Mouse (Mus musculus) heart, postnatal 4 days (tissue): ENCODE results near the gene Tmcc3. TPM values are rescaled to one million over a fixed set of nuclear protein-coding genes. Genes with fewer than 3 reads are reported as not detected.
"Not testable (repeated sequence)": the region's sequence is repeated elsewhere in the genome, so short reads cannot be mapped to it uniquely, and the experiment has no call there.

Experiments
- DNase-seq: peaks from one replicate; pipeline ENCODE4 v3.0.0; 2021
- total RNA-seq, 2 experiments: library from RNA; stranded (reverse); gene quantifications; 2 replicates each; pipeline ENCODE4 v1.2.3; 2021

Gene Tmcc3
- total RNA-seq, 2 experiments from 2014 or later = 23.8 to 25.0 TPM

DNA sequence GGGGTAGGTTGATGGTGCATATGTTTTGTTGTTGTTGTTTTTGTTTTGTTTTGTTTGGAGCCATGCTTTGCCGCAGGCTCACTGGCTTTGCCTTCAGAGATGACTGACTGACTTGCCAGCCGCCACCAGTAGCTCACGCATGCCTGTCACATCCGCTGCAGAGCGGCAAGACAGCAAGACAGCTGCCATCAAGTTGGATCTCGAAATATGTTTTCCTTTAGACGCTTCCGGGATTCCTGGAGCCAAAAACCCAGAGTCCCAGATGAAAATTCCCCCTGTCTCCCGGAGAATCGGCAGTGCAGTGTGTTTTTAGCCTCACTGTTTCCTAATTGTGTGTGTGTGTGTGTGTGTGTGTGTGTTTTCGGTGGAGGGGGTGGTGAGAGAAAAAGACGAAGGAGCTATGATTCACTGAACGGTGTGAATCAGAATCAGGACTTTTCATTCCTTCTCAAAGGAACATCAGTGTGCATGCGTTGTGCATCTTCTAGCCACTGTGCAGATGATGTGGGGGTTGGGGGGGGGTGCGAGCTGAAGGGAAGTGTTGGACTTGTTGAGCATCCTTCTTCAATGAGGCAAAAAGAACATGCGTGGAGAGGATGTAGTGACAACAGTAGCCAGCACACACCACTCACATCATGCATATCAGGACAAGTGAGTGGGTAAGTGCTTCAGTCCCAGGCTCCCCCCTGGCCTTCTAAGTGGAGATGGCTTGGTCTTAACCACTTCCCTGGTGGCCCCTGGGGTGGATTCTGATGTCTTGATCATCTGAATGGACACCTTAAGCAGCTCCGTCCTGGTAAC is 208.8 kb downstream of the Tmcc3 start:
- peak; percentile 27 for DNase-seq

DNA sequence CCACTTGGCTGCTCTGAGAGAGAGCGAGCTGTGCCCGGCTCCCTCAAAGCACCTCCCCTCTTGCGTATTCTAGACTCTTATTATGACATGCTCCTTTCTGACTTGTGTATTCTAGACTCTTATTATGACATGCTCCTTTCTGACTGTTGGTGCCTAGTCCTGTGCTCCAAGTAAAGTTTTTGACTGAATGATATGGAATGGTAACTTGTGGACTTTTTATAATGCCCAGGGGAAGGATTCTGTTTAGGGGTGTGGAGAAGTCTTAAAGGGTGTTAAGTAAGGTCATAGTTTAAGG is 209.3 kb downstream of the Tmcc3 start:
- no peak for DNase-seq

DNA sequence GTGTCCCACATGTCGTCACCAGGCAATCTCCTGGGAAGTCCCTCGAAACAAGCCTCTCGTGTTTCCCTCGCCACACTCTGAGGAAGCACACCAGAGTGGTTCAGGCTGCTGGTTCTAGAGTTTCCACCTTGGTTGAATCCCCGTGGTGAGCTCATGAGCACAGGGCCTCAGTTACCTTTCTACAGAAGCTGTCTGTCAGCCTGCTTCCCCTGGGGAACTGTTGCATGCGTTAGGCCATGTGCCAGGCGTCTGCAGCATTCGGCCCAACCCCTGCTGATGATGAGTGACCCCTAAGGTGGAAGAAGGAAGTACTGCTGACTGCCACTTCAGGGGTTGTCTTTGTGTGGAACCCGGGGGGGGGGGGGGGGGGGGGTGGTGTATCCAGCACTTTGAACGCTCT is 210.0 kb downstream of the Tmcc3 start:
- no peak for DNase-seq

DNA sequence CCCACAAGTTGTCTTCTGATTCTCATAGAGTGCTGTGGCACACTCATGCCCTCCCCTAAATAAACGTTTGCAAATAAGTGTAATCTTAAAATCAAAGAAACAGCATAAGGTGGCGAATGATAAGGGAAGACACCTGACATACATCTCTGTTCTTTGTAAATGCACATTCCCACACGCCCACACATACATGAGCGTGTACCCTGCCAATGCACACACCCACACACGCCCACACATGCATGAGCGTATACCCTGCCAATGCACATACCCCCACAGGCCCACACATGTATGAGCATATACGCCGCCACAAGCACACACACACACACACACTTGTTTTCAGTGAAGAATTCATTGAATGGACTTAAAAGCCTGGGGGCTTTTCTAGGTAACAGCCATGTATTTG is 211.5 kb downstream of the Tmcc3 start:
- DNase-seq = no peak

DNA sequence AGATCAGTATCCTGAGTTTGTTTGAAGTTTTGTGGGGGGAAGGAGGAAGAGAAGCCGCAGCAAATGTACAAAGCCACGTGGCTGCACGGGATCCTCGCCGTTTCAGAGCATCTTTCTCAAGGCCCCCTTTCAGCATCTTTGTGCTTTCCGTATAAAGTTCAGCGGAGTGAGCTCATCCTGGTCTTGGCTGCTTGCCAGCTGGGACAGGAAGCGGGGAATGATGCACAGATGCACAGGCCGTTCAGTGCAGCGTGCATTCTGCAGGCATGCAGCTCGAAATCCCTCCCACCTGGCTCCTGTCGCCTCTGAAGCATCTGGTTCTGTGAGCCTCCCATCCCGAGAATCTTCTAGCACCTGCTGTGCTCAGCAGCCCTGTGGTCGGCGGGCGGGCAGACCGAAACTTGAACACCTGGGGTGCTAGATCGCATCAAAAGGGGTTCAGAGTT is 212.0 kb downstream of the Tmcc3 start:
- peak; percentile 85 for DNase-seq

DNA sequence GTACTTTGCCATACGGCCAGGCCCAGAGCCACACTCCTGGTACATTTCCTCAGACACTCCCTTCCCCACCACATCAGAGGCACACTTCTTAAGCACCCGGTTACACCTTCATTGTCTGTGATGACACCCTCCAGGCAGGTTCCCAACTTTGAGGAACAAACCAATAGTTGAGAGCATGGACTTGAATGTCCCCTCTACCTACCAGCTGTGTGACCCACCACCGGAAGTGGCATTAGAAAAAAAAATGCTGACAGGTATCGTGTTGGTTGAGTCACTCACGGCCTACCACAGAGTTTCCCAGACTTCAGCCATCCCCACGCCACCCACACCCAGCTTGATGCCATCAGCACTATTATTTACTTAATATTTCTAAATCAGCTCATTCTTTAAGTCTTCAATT is 213.2 kb downstream of the Tmcc3 start:
- DNase-seq = no peak

DNA sequence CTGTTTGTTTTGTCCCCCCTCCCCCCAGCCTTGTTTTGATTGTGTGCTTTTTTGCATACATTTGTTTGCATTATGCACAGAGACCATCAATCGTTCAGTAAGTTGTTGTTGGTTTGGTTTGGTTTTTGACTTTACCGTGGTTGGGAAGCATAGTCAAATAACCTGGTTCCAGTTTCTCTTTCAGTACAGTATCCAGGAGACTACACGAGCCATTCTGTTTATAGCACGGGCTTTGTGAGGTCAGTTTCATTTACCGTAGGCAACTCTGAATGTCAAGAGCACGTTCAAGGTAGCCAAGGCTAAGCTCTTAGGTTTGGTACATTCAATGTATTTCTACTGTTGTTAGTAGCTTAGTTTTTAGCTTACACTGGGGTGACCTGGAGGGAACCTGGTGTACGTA is 214.0 kb downstream of the Tmcc3 start:
- DNase-seq = no peak

DNA sequence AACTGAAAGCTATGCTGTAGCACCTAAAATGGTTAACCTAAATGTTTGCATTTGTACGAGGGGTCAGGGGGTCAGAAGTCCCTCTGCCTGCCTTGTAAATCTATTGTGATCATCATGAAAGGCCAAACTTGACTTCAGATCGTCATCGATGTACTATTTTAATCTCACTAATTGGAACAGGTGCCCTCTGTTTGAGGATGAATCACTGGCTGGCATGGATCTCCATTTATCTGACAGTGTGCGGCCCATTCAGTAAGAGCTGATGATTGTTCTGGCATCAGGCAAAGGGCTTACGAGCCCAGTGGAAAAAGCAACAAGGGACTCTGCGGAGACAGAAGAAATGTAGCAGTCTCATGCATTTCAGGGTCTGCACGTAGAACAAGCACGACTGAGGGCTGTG is 215.1 kb downstream of the Tmcc3 start:
- no peak for DNase-seq

DNA sequence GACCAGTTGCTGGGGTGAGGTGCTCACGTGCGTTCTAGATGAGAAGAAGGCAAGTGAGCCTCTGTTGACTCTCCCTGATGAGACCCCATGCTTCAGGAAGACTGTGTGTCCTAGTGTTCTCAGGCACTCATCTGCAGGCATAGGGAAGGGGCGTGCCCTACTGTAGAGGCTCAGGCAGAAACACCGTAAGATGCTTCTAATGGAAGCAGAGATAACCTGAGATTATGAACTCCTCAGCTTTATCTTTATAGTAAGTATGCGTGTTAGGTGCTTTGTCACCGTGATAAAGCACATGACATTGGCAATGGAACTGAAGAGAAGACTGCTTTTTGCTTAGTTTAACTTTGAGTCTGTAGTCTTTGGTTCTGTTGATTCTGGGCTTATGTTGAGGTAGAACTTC is 215.5 kb downstream of the Tmcc3 start:
- DNase-seq = no peak

DNA sequence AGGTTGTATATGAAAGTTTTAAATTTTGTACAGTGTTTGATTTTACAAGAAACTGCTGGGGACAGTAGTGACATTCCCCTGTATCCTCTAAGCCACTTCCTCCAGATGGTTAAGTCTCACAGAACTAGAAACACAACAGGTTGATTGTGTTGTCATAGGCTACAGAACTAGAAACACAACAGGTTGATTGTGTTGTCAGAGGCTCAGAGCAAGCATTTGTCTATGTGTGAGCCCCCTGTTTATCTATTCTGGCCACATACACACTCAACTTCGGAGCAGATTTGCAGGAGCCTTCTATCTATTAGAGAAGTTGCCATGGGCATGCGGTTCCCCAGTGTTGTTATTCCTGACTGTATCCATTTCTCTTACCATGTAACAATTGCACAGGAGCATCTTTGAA is 218.3 kb downstream of the Tmcc3 start:
- no peak for DNase-seq

DNA sequence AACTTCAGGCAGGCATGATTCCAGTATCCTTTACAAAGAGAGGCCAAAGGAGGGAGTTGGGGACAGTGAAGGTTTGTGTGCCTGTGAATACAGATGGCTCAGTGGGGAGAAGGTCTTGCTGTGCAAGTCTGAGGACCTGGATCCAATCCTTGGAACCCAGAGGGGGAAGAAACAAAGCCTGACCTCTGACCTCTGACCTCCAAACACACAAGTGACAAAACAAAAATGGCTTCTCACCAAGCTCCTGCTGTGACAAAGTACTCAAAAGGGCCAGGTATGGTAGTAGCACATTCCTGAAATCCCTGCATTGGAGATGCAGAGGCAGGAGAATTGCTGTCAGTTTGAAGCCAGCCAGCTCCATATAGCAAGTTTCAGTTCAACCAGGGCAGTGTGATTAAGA is 219.7 kb downstream of the Tmcc3 start:
- DNase-seq = no peak

DNA sequence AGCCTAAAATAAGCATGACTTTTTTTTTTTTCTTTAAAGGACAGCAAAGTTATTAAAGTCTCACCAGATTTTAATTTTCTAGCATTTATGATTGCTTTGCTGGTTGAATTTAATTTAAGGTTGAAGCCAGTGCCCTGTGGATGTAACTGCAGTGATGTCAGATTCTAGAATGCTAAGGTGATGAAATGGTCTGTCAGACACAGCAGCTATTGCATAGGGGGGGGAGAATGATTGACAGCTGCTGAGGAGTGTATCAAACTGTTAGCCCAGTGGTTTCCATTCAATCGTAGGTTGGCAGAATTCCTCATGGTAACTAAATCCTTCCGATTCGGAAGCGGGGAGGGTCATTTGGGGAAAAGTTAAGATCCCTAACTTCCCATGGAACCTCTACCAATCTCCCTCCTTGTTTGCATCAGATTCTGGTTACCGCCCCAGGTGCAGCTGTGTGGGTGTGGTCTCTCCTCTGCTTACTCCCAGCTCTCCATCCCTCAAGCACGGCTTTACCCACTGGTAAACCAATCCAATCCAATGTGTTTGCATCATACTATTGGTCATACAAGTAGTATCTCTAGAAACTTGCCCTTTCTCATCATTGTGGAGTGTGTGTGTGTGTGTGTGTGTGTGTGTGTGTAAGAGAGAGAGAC is 221.5 kb downstream of the Tmcc3 start:
- DNase-seq = no peak

DNA sequence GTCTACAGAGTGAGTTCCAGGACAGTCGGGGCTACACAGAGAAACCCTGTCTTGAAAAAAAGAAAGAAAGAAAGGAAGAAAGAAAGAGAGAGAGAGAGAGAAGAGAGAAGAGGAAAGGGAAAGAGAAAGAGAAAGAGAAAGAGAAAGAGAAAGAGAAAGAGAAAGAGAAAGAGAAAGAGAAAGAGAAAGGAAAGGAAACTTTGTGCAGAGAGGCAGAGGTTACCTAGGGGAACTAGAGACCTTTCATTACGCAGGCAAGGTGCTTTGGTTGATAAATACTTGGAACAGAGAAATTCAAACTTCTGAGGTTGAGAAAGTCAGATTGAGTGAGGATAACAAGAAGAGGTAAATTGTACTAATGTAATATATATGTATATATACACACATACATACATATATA is 226.9 kb downstream of the Tmcc3 start:
- not testable (repeated sequence) for DNase-seq

DNA sequence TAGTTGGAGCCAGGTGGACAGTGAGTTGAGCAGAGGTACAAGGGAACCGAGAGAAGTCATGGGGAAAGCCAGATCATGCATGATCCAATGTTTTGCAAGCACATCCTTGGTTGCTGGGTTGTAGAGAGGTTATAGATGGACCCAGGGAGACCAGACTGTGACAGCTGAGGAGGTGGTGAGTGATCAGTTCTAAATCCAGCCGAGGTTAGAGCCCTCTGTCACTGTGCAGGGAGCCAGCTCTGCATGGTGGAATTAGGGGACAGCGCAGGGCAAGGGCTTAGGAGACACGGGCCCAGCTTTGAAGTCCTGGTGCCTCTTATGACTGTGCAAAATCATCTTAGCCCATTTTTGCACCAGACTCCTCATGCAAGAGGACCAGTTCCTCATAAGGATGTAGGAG is 228.5 kb downstream of the Tmcc3 start:
- no peak for DNase-seq

DNA sequence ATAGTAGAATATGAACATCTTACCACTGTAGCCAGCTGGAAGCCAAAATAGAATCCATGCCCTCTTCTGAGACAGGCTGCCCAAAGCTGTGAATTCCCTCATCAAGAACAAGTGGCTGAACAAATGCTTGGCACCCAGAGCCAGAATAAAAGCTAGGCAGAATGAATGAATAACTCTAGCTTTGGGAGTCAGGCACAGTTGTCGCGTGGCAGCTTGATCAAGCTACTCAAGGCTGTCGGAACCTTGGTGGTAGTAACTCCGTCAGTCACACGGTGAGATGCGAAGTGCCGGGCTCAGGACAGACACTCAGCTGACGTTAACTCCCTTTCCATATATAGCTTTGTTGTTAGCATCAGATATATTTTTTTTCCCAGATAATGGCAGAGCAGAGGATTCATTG is 232.2 kb downstream of the Tmcc3 start:
- DNase-seq = no peak

DNA sequence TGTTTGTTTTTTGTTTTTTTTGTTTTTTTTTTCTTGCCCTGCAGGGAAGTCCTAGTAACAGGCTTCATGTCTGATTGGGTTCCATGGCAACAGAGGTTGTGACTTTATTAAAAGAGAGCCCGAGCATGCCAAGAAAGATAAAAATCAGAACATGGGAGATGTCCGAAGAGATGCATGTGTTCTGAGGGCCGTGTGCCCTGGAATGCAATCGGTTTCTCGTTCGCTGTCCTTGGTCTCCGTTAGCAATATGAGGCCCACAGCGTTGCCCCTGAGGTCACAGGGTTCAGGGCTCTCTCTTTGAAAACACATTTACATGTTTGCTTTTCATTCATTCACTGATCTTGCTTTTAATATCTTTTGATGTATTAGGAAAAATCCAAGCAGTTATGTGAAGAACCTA is 233.1 kb downstream of the Tmcc3 start:
- DNase-seq = no peak

DNA sequence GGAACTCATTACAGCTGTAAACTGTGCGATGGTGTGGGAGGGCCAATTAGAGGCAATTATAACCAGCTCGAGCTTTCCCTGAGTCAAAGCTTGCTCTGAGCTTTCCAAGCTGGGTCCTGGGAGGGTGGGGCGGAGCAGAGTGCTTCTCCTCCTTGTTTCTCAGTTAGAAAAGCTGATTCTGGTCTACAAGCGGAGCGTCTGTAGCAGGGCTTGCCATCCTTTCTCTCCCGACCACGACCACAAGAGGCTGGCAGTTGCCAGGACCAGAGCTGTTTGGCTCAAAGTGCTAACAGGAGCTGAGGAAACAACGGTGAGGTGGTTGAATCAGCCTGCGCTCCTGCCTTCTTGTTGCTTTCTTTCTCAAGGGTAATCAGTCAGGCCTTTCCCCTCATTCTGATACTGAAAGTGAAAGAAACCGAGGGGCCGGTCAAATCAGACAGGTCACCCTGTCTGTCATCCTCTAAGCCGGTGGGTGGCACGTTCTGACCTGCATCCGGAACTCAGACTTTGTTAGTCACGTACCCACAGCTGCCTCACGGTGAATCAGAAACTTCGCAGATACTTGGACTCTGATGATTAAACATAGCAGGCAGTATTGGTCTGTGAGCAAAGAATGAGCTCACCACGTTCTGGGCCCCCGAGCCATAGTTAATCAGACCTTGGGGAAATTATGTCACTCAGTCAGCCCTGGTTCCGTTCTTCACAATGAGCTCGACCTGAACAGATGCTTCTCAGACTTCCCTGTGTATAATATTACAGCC is 233.7 kb downstream of the Tmcc3 start:
- DNase-seq = peak; percentile 48

DNA sequence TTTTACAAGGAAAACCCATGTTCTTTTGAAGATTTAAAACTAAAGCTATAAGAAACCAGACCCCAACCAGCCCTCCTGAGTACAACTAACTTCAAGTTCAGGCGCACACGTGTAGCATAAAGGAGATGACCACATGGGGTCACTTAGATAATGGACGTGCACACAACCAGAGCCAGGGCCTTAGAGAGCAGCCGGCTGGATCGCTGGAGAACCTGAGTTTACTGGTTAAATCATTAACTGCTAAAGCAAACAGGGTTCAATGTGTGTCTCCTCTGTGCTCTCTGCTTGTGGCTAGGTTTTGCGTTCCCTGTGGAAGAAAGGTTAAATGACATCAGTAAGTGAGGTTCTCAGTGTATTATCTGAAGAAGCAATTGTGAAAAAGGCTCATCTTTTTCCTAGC is 234.9 kb downstream of the Tmcc3 start:
- no peak for DNase-seq

DNA sequence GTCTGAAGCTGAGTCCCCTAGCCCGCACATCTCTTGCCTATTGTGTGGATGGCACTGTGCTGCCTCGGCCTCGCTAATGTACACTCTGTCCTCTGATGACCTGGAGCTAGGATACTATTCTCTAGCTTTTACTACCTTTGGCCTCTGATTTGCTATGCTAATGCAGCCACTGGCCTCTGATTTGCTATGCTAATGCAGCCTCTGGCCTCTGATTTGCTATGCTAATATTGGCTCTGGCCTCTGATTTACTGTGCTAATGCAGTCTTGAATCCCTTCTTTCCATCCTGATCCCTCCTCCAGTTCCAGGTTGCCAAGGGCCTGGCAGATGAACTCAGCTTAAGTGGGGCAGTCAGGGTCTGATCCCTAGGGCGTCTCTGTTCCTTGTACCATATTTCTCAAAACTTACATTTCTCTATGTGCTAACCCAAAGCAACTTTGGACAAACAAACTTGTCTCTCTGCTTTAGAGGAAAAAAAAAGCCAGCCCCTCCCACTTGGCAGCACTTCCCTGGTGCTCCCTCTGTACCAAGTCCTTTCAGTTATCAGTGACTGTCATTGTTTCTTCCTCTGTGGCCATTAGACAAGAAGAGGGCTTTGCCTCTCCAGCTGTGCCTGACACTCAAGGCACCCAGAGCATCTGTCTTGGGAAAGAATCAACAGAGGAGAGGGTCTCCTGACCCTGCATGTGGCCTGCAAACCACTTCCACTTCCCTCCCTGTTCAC is 237.9 kb downstream of the Tmcc3 start:
- DNase-seq = peak; percentile 61

DNA sequence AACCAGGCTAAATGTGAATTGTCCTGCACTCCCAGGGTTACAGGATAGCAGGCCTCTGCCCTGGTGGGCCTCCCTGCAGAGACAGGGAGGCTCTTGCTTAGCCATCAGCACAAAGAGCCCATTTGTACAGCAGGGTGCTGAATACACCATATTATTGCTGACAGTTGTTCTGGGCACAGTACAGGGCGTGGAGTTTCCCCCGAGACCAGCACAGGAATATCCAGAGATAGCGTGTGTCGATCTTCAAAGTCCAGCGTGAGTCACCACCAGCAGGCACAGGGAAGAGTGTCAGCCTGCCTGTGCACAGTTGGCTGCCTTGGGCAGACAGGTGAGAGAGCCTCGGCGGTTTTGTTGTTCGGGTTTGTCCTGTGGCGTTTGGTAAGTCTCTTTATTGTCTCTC is 238.9 kb downstream of the Tmcc3 start:
- no peak for DNase-seq

DNA sequence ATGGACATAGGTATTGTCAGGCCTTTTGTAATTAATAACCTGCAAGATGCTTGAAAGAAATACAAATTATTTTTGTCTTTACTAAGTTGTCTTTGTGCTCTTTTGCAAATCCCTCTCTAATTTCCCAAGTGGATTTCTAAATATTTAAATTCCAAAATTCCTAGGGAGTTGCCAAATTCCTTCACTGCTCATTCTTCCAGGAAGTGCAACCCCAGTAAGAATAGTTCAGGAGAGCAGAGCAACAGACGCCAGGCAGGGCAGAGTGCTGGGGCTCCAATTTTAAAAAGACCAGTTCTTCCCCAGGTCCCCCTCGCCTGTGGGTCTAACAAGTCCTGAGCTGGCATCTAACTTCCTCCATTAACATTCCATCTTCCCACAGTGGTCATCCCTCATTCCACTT is 239.3 kb downstream of the Tmcc3 start:
- DNase-seq = no peak

DNA sequence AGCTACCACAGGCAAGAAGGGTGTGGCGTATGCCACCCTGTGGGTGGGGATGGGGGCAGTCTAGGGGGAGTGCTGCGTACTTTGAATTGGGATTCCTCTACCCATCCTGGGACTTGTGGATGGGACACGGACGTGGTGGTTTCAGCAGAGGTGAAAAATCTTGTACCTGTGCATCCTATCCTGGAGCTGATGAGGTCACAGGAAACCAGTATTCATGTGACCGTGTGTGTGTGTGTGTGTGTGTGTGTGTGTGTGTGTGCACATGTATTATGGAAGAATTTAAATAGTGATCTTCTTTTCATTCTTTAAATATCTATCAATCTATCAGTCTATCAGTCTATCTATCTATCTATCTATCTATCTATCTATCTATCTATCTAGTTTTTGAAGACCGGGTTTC is 239.8 kb downstream of the Tmcc3 start:
- DNase-seq = no peak

DNA sequence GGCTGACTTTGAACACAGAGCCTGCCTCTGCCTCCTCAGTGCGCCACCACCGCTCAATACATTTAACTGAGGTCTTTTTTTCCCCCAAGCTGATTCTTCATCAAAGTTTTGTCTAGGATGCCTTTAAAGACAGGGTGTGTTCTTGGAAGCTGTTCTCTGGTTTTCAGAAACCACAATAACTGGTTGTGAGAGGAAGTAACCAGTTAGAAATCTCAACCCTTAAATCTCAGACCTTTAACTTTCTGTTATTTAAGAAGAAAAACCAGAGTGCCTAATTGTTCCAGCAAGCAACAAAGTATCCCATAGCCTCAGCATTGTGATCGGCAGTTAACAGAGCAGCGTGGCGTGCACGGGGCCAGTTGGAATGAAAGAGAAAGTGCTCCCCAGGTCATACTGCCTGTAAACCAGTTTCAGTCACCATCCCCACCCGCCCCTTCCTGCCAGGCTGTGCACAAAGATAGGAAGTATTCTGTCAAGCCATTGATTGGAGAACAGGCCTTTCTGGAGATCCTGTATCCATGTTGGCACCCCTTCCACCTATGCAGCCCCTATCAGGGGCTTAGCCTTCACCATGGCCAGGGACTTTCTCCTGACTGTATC is 240.3 kb downstream of the Tmcc3 start:
- DNase-seq = no peak
